Mouse (Mus musculus) hindbrain, embryonic 14.5 days (tissue): ENCODE results near the gene G430095P16Rik. TPM values are rescaled to one million over a fixed set of nuclear protein-coding genes. Genes with fewer than 3 reads are reported as not detected.

Source experiments
- ATAC-seq: fragments of 200-750 bp; cut with Nextera tagmentation; 2 replicates; pipeline ENCODE4 v1.8.0; 2017; ENCODE audit warnings: moderate number of reproducible peaks, mild to moderate bottlenecking, moderate TSS enrichment, moderate library complexity; ENCODE audit not compliant: low FRiP score
- DNase-seq: peaks from one replicate; pipeline ENCODE4 v3.0.0-alpha.2; 2015; ENCODE audit warnings: low spot score
- H3K27ac ChIP-seq: fragments of 300-500 bp; sonication (generic); 2 replicates; pipeline ENCODE4 v1.5.1; 2014; ENCODE audit warnings: mild to moderate bottlenecking, moderate library complexity
- H3K27me3 ChIP-seq: fragments of 300-500 bp; sonication (generic); 2 replicates; pipeline ENCODE4 v1.6.1; 2014; ENCODE audit warnings: mild to moderate bottlenecking, low read length, mixed read lengths; ENCODE audit not compliant: control insufficient read depth, insufficient read depth
- H3K36me3 ChIP-seq: fragments of 300-500 bp; sonication (generic); replicated peaks from 2 replicates; pipeline ENCODE4 v1.6.1; 2014; ENCODE audit not compliant: control insufficient read depth, insufficient read depth
- H3K4me1 ChIP-seq: fragments of 300-500 bp; sonication (generic); replicated peaks from 2 replicates; pipeline ENCODE4 v1.6.1; 2014; ENCODE audit warnings: antibody characterized with exemption, low read length, mixed read lengths; ENCODE audit not compliant: control insufficient read depth, insufficient read depth
- H3K4me2 ChIP-seq: fragments of 300-500 bp; sonication (generic); replicated peaks from 2 replicates; pipeline ENCODE4 v1.6.1; 2014; ENCODE audit warnings: mild to moderate bottlenecking, moderate library complexity
- H3K4me3 ChIP-seq: fragments of 300-500 bp; sonication (generic); replicated peaks from 2 replicates; pipeline ENCODE4 v1.5.1; 2014; ENCODE audit warnings: mild to moderate bottlenecking, low read length
- H3K9ac ChIP-seq: fragments of 300-500 bp; sonication (generic); 2 replicates; pipeline ENCODE4 v1.6.1; 2014
- H3K9me3 ChIP-seq: fragments of 300-500 bp; sonication (generic); 2 replicates; pipeline ENCODE4 v1.6.1; 2016; ENCODE audit warnings: low read length; ENCODE audit not compliant: control insufficient read depth
- WGBS: fragments of 180-500 bp; shearing (Covaris S2); extraction: QIAGEN DNeasy Blood & Tissue Kit; methylation state at CpG from one replicate; pipeline ENCODE4 v1.1.7; 2014; 5-methylcytosine and 5-hydroxymethylcytosine counted together
- polyA plus RNA-seq: library from polyadenylated mRNA; unstranded; fragments of >200 nt; fragmentation: Nextera tagmentation; extraction: Ambion mirVana; gene quantifications from 2 replicates; pipeline ENCODE4 v1.2.1, GENCODE M21; 2014

The G430095P16Rik gene
- 0.55 and 0.71 TPM in 2 replicates for polyA plus RNA-seq

GRCm38 (mm10) chr8:84722850-84723570 is at the start of gene G430095P16Rik:
TSS of gene G430095P16Rik (plus strand) at chr8:84723007.
- Histone ChIP-seq H3K27me3 (peaks cover 6% of the 10 kb centered on the region), H3K4me3 (no peak within 1 kb of the TSS), H3K27ac (peak within 1 kb of the TSS; percentile 81), H3K36me3 (peaks cover 13% of the 10 kb centered on the region), H3K4me2 (peak within 1 kb of the TSS; percentile 18; the same call in 1 of the 2 replicates), H3K9ac (peak within 1 kb of the TSS; percentile 26; the same call in 1 of the 2 replicates), H3K4me1 (peaks cover 39% of the 10 kb centered on the region), H3K9me3 (no peaks in the 10 kb centered on the region)
- WGBS: 14% methylated on average over 10 of the region's 10 CpGs
- ATAC-seq (peak; percentile 70; the same call in 1 of the 2 replicates), DNase-seq (no peak)

DNA sequence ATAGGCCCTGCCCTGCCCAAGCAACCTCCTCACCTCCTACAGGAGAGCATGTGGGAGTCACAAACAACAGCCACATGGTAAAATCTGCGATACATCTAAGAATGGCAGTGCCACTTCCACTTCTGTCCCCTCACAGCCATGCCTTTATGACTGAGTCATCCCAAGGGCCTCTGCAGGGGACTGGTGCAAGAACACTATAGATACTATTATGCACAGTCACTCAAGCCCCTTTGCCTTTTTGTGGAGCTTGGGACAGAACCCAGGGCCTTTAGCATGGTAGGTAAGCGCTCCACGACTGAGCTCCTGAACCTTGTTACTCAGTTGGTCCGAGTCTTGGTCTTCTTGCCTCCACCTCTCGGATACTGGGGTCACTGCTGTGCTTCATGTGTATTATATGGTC is 45.5 kb upstream of the G430095P16Rik start:
- DNase-seq (no peak), ATAC-seq (no peak)
- Histone ChIP-seq H3K9me3 (no peaks in the 10 kb centered on the region), H3K4me2 (no peak overlapping the region), H3K4me1 (no peaks in the 10 kb centered on the region), H3K36me3 (peaks cover 49% of the 10 kb centered on the region), H3K27ac (no peak overlapping the region), H3K9ac (no peak overlapping the region), H3K4me3 (no peak overlapping the region), H3K27me3 (no peaks in the 10 kb centered on the region)
- 94% methylated on average over 5 of the region's 5 CpGs for WGBS

GRCm38 (mm10) chr8:84681476-84681875 is 41.3 kb upstream of the G430095P16Rik start:
- H3K27ac ChIP-seq: no peak overlapping the region
- H3K36me3 ChIP-seq: peaks cover 14% of the 10 kb centered on the region
- no peak overlapping the region for H3K9ac ChIP-seq
- DNase-seq (no peak), ATAC-seq (no peak)
- WGBS: 90% methylated on average over 2 of the region's 2 CpGs
- peaks cover 19% of the 10 kb centered on the region for H3K4me1 ChIP-seq
- no peak overlapping the region for H3K4me3 ChIP-seq
- no peaks in the 10 kb centered on the region for H3K27me3 ChIP-seq
- H3K9me3 ChIP-seq: no peaks in the 10 kb centered on the region
- H3K4me2 ChIP-seq: no peak overlapping the region

- Histone ChIP-seq H3K36me3 (peaks cover 8% of the 10 kb centered on the region; the same call in 1 of the 2 replicates), H3K27me3 (no peaks in the 10 kb centered on the region), H3K4me3 (no peak overlapping the region), H3K4me2 (no peak overlapping the region), H3K4me1 (peaks cover 23% of the 10 kb centered on the region), H3K9ac (no peak overlapping the region), H3K9me3 (no peaks in the 10 kb centered on the region), H3K27ac (no peak overlapping the region)
- ATAC-seq (no peak), DNase-seq (no peak)
- WGBS: 82% methylated on average over 2 of the region's 2 CpGs
Measured at GRCm38 (mm10) chr8:84682257-84682656, 40.5 kb upstream of the G430095P16Rik start.

- 22% methylated on average over 3 of the region's 3 CpGs for WGBS
- Histone ChIP-seq H3K4me1 (peaks cover 34% of the 10 kb centered on the region), H3K9ac (no peak overlapping the region), H3K4me2 (no peak overlapping the region), H3K4me3 (no peak overlapping the region), H3K27me3 (no peaks in the 10 kb centered on the region), H3K9me3 (no peaks in the 10 kb centered on the region), H3K27ac (no peak overlapping the region), H3K36me3 (peaks cover 8% of the 10 kb centered on the region; the same call in 1 of the 2 replicates)
- DNase-seq (no peak), ATAC-seq (no peak)
Measured at GRCm38 (mm10) chr8:84684537-84684936, 38.3 kb upstream of the G430095P16Rik start.

DNA sequence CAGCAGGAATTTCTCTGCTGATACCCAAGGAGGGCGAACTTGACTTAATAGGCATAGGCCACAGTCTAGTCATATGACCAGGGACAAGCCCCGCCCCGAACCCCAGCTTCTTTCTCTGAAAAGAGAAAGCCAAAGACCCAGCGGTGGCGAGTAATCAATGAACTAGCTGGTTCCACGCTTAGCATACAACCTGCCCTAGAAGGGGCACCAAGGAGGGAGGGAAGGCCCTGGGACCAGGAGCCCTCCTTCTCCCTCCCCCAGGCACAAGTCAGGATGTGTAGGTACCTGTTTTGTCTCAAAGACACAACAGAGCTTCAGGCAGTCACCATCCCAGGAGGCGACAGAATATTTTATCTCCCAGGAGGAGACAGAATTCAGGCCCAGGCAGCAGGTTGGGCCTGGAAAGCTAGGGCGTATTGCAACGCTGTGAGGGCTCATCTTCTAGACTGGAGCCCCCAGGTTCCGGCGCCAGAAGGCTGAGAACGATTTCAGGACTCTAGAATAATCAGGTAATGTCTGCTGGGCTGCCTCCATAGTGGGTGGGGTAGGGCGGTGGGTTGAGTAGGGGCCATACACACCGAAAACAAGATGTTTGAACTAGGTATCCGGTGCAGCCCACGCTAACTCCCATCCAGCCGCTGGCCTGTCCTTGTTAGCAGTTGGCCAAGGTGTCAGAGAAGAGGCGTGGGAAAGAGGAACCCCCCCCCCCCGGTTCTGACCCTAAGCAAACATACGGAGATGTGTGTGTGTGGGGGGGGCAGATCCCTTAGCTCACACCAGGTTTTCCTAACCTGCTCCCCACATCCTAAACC is 36.4 kb upstream of the G430095P16Rik start, which contains the start of gene Trmt1:
Trmt1 (plus strand) TSS at position 117 of the 812 bp plus-strand sequence.
- Histone ChIP-seq H3K9ac (peak within 1 kb of the TSS; percentile 100), H3K4me2 (peak within 1 kb of the TSS; percentile 94), H3K9me3 (no peaks in the 10 kb centered on the region), H3K27ac (peak within 1 kb of the TSS; percentile 91), H3K4me3 (peak within 1 kb of the TSS; percentile 100), H3K36me3 (peaks cover 8% of the 10 kb centered on the region; the same call in 1 of the 2 replicates), H3K4me1 (peaks cover 41% of the 10 kb centered on the region), H3K27me3 (no peaks in the 10 kb centered on the region)
- DNase-seq: no peak
- ATAC-seq: no peak
- WGBS: 12% methylated on average over 20 of the region's 20 CpGs

- WGBS: under 1% methylated on average over 58 of the region's 62 CpGs
- H3K4me1 ChIP-seq: peaks cover 41% of the 10 kb centered on the region
- no peak for DNase-seq
Measured at GRCm38 (mm10) chr8:84687003-84687704, 35.7 kb upstream of the G430095P16Rik start.

DNA sequence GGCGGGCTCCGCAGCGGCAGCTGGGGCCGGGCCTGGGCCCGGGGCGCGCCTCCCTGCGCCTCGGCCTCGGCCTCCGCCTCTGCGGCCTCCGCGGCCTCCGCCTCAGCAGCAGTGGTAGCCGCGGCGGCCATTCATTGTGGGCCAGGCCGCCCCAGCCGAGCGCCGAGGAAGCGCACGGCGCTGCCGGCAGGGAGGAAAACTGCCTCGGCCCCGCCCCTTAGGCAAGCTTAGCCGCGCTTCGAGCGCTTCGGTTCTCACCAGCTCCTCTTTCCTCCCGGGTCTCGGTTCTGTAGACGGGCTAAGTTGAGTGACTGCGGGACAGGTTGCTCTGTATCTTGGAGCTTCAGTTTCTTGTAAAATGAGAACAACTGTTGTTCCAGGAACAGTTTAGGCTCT is 35.1 kb upstream of the G430095P16Rik start, which contains the start of gene Nacc1:
Nacc1 (minus strand) TSS at position 158 of the 396 bp plus-strand sequence.
- H3K4me2 ChIP-seq: peak within 1 kb of the TSS; percentile 94
- H3K4me3 ChIP-seq: peak within 1 kb of the TSS; percentile 100
- H3K4me1 ChIP-seq: peaks cover 41% of the 10 kb centered on the region
- no peaks in the 10 kb centered on the region for H3K9me3 ChIP-seq
- peak within 1 kb of the TSS; percentile 100 for H3K9ac ChIP-seq
- DNase-seq (peak; percentile 89), ATAC-seq (peak; percentile 80)
- WGBS: 0% methylated on average over 37 of the region's 37 CpGs
- no peaks in the 10 kb centered on the region for H3K27me3 ChIP-seq
- peaks cover 13% of the 10 kb centered on the region for H3K36me3 ChIP-seq
- H3K27ac ChIP-seq: peak within 1 kb of the TSS; percentile 91

More at GRCm38 (mm10) chr8:84687003-84687704, 35.7 kb upstream of the G430095P16Rik start:
- Histone ChIP-seq H3K27me3 (no peaks in the 10 kb centered on the region), H3K36me3 (peaks cover 9% of the 10 kb centered on the region), H3K4me3 (peak overlapping the region; percentile 100), H3K9me3 (no peaks in the 10 kb centered on the region), H3K9ac (peak overlapping the region; percentile 100), H3K27ac (peak overlapping the region; percentile 91), H3K4me2 (peak overlapping the region; percentile 94)
- ATAC-seq: peak; percentile 7; the same call in 1 of the 2 replicates
